Mouse (Mus musculus) embryonic facial prominence, embryonic 14.5 days (tissue): Measurements from ENCODE around the gene Pgap3. TPM values are rescaled to one million over a fixed set of nuclear protein-coding genes. Genes with fewer than 3 reads are reported as not detected.

Source experiments
- ATAC-seq: fragments of 200-750 bp; cut with Nextera tagmentation; 2 replicates; pipeline ENCODE4 v1.8.0; 2017; ENCODE audit warnings: low read depth, moderate number of reproducible peaks, moderate TSS enrichment
- DNase-seq: peaks from one replicate; pipeline ENCODE4 v3.0.0-alpha.2; 2015; ENCODE audit warnings: low spot score
- H3K27ac ChIP-seq: fragments of 300-500 bp; sonication (generic); replicated peaks from 2 replicates; pipeline ENCODE4 v1.5.1; 2014; ENCODE audit warnings: low read depth, mild to moderate bottlenecking, low read length, moderate library complexity
- H3K27me3 ChIP-seq: fragments of 300-500 bp; sonication (generic); replicated peaks from 2 replicates; pipeline ENCODE4 v1.6.1; 2014; ENCODE audit warnings: low read length; ENCODE audit not compliant: control insufficient read depth, insufficient read depth
- H3K36me3 ChIP-seq: fragments of 300-500 bp; sonication (generic); 2 replicates; pipeline ENCODE4 v1.6.1; 2014; ENCODE audit warnings: low read length, mixed read lengths; ENCODE audit not compliant: control insufficient read depth, insufficient read depth
- H3K4me1 ChIP-seq: fragments of 300-500 bp; sonication (generic); 2 replicates; pipeline ENCODE4 v1.6.1; 2014; ENCODE audit warnings: antibody characterized with exemption, low read length; ENCODE audit not compliant: control insufficient read depth, insufficient read depth
- H3K4me2 ChIP-seq: fragments of 300-500 bp; sonication (generic); 2 replicates; pipeline ENCODE4 v1.6.1; 2014; ENCODE audit warnings: low read depth, mild to moderate bottlenecking, low read length, moderate library complexity, mixed read lengths
- H3K4me3 ChIP-seq: fragments of 300-500 bp; sonication (generic); 2 replicates; pipeline ENCODE4 v1.5.1; 2014; ENCODE audit warnings: low read depth, mild to moderate bottlenecking, low read length
- H3K9ac ChIP-seq: fragments of 300-500 bp; sonication (generic); 2 replicates; pipeline ENCODE4 v1.6.1; 2014; ENCODE audit warnings: low read depth, mild to moderate bottlenecking, low read length, moderate library complexity, mixed read lengths
- H3K9me3 ChIP-seq: fragments of 300-500 bp; sonication (generic); 2 replicates; pipeline ENCODE4 v1.6.1; 2016; ENCODE audit warnings: low read length; ENCODE audit not compliant: control insufficient read depth
- WGBS: fragments of 180-500 bp; shearing (Covaris S2); extraction: QIAGEN DNeasy Blood & Tissue Kit; methylation state at CpG from one replicate; pipeline ENCODE4 v1.1.7; 2014; 5-methylcytosine and 5-hydroxymethylcytosine counted together
- polyA plus RNA-seq: library from polyadenylated mRNA; unstranded; fragments of >200 nt; fragmentation: Nextera tagmentation; extraction: Ambion mirVana; gene quantifications from 2 replicates; pipeline ENCODE4 v1.2.1, GENCODE M21; 2014

The Pgap3 gene
- polyA plus RNA-seq, 1 experiment from 2014 or later, result 9.3 TPM

GRCm38 (mm10) chr11:98363817-98364216 lies 36.5 kb downstream of the Pgap3 start:
- 83% methylated on average over 5 of the region's 5 CpGs for whole genome bisulfite sequencing
- Histone ChIP-seq H3K27me3 (no peaks in the 10 kb centered on the region), H3K4me2 (no peak overlapping the region), H3K9ac (no peak overlapping the region), H3K9me3 (no peaks in the 10 kb centered on the region), H3K4me1 (peaks cover 5% of the 10 kb centered on the region; the same call in 1 of the 2 replicates), H3K4me3 (no peak overlapping the region), H3K36me3 (no peaks in the 10 kb centered on the region), H3K27ac (no peak overlapping the region)
- no peak for ATAC-seq
- DNase-seq, result no peak

- ATAC-seq (no peak), DNase-seq (no peak)
- Histone ChIP-seq H3K9ac (0 out of 2 replicates have a peak overlapping the region, but pooled peaks have one; percentile 21), H3K9me3 (no peaks in the 10 kb centered on the region), H3K4me2 (no peak overlapping the region; the same call in 1 of the 2 replicates), H3K4me1 (peaks cover 8% of the 10 kb centered on the region; the same call in 1 of the 2 replicates), H3K36me3 (no peaks in the 10 kb centered on the region), H3K4me3 (no peak overlapping the region), H3K27ac (no peak overlapping the region), H3K27me3 (no peaks in the 10 kb centered on the region)
- 43% methylated on average over 9 of the region's 9 CpGs for WGBS
These were observed 39.3 kb downstream of the Pgap3 start for GRCm38 (mm10) chr11:98360866-98361521.

GRCm38 (mm10) chr11:98358161-98359083 lies 41.9 kb downstream of the Pgap3 start, which contains the start of gene Stard3:
Gene Stard3 (plus strand): TSS chr11:98358368.
- peak; percentile 95 for DNase-seq
- under 1% methylated on average over 27 of the region's 60 CpGs for WGBS
- Histone ChIP-seq H3K4me2 (peak within 1 kb of the TSS; percentile 79), H3K9me3 (no peaks in the 10 kb centered on the region), H3K27me3 (peaks cover 12% of the 10 kb centered on the region; the same call in 1 of the 2 replicates), H3K9ac (peak within 1 kb of the TSS; percentile 76), H3K4me1 (peaks cover 8% of the 10 kb centered on the region; the same call in 1 of the 2 replicates), H3K4me3 (peak within 1 kb of the TSS; percentile 65), H3K36me3 (no peaks in the 10 kb centered on the region), H3K27ac (peak within 1 kb of the TSS; percentile 84)
- peak; percentile 92 for ATAC-seq

GRCm38 (mm10) chr11:98357396-98358160 lies 42.7 kb downstream of the Pgap3 start:
- WGBS, result 7% methylated on average over 13 of the region's 13 CpGs
- Histone ChIP-seq H3K4me1 (peaks cover 8% of the 10 kb centered on the region; the same call in 1 of the 2 replicates), H3K9me3 (no peaks in the 10 kb centered on the region), H3K9ac (peak overlapping the region; percentile 76), H3K4me3 (peak overlapping the region; percentile 65), H3K27me3 (peaks cover 21% of the 10 kb centered on the region; the same call in 1 of the 2 replicates), H3K27ac (peak overlapping the region; percentile 84), H3K36me3 (no peaks in the 10 kb centered on the region), H3K4me2 (peak overlapping the region; percentile 79)
- DNase-seq (no peak), ATAC-seq (0 out of 2 replicates have a peak, but pooled peaks have one; percentile 5)

- Histone ChIP-seq H3K4me1 (peaks cover 8% of the 10 kb centered on the region; the same call in 1 of the 2 replicates), H3K36me3 (no peaks in the 10 kb centered on the region), H3K27me3 (peaks cover 26% of the 10 kb centered on the region), H3K4me3 (no peak overlapping the region), H3K9me3 (no peaks in the 10 kb centered on the region), H3K9ac (no peak overlapping the region; the same call in 1 of the 2 replicates), H3K4me2 (no peak overlapping the region), H3K27ac (no peak overlapping the region)
- no peak for ATAC-seq
- no peak for DNase-seq
- whole genome bisulfite sequencing, result 75% methylated on average over 7 of the region's 7 CpGs
These were observed 43.5 kb downstream of the Pgap3 start for GRCm38 (mm10) chr11:98356625-98357394.

- DNase-seq, result peak; percentile 83
- 0 out of 2 replicates have a peak, but pooled peaks have one; percentile 19 for ATAC-seq
- 7% methylated on average over 6 of the region's 6 CpGs for WGBS
These were observed 44.5 kb downstream of the Pgap3 start for GRCm38 (mm10) chr11:98355732-98356299.

GRCm38 (mm10) chr11:98354445-98354844 lies 45.8 kb downstream of the Pgap3 start:
- no peak for ATAC-seq
- Histone ChIP-seq H3K27ac (no peak overlapping the region), H3K4me3 (no peak overlapping the region), H3K9ac (0 out of 2 replicates have a peak overlapping the region, but pooled peaks have one; percentile 30), H3K27me3 (peaks cover 50% of the 10 kb centered on the region), H3K4me2 (no peak overlapping the region), H3K9me3 (no peaks in the 10 kb centered on the region), H3K4me1 (peaks cover 8% of the 10 kb centered on the region; the same call in 1 of the 2 replicates), H3K36me3 (no peaks in the 10 kb centered on the region)
- WGBS, result 56% methylated on average over 14 of the region's 14 CpGs
- DNase-seq, result no peak

More at GRCm38 (mm10) chr11:98355732-98356299, 44.5 kb downstream of the Pgap3 start:
- H3K9me3 ChIP-seq, result no peaks in the 10 kb centered on the region
- peaks cover 8% of the 10 kb centered on the region; the same call in 1 of the 2 replicates for H3K4me1 ChIP-seq
- no peaks in the 10 kb centered on the region for H3K36me3 ChIP-seq
- H3K27me3 ChIP-seq, result peaks cover 36% of the 10 kb centered on the region
- no peak overlapping the region for H3K9ac ChIP-seq
- H3K27ac ChIP-seq, result no peak overlapping the region
- H3K4me3 ChIP-seq, result no peak overlapping the region
- no peak overlapping the region for H3K4me2 ChIP-seq
